Mouse (Mus musculus) intestine, postnatal 0 days (tissue): ENCODE results near the gene Oas1h. TPM values are rescaled to one million over a fixed set of nuclear protein-coding genes. Genes with fewer than 3 reads are reported as not detected.

ENCODE experiments used
- ATAC-seq: fragments of 200-750 bp; cut with Nextera tagmentation; 2 replicates; pipeline ENCODE4 v1.8.0; 2017; ENCODE audit warnings: mild to moderate bottlenecking, moderate TSS enrichment, moderate library complexity
- H3K27ac ChIP-seq: fragments of 300-500 bp; sonication (generic); 2 replicates; pipeline ENCODE4 v1.5.1; 2014; ENCODE audit warnings: mild to moderate bottlenecking, low read depth, low read length, moderate library complexity
- H3K27me3 ChIP-seq: fragments of 300-500 bp; sonication (generic); replicated peaks from 2 replicates; pipeline ENCODE4 v1.6.1; 2014; ENCODE audit warnings: low read length, mixed read lengths; ENCODE audit not compliant: control insufficient read depth, insufficient read depth
- H3K36me3 ChIP-seq: fragments of 300-500 bp; sonication (generic); 2 replicates; pipeline ENCODE4 v1.6.1; 2014; ENCODE audit warnings: mild to moderate bottlenecking, moderate library complexity; ENCODE audit not compliant: control insufficient read depth, insufficient read depth
- H3K4me1 ChIP-seq: fragments of 300-500 bp; sonication (generic); replicated peaks from 2 replicates; pipeline ENCODE4 v1.6.1; 2014; ENCODE audit warnings: antibody characterized with exemption, low read length, mixed read lengths; ENCODE audit not compliant: control insufficient read depth, insufficient read depth
- H3K4me2 ChIP-seq: fragments of 300-500 bp; sonication (generic); replicated peaks from 2 replicates; pipeline ENCODE4 v1.6.1; 2014; ENCODE audit warnings: low read depth, mild to moderate bottlenecking, moderate library complexity
- H3K4me3 ChIP-seq: fragments of 300-500 bp; sonication (generic); 2 replicates; pipeline ENCODE4 v1.5.1; 2014; ENCODE audit warnings: low read depth, low read length
- H3K9ac ChIP-seq: fragments of 300-500 bp; sonication (generic); 2 replicates; pipeline ENCODE4 v1.6.1; 2014; ENCODE audit warnings: mild to moderate bottlenecking, low read depth, low read length
- H3K9me3 ChIP-seq: fragments of 300-500 bp; sonication (generic); 2 replicates; pipeline ENCODE4 v1.6.1; 2016; ENCODE audit warnings: mixed run types; ENCODE audit not compliant: control insufficient read depth
- CTCF ChIP-seq: sonication (generic); IDR thresholded peaks from 2 replicates; pipeline ENCODE4 v1.5.1; 2016; ENCODE audit warnings: low read depth, mild to moderate bottlenecking, control low read depth, antibody characterized with exemption, moderate library complexity
- WGBS: fragments of 180-500 bp; shearing (Covaris S2); extraction: QIAGEN DNeasy Blood & Tissue Kit; methylation state at CpG from one replicate; pipeline ENCODE4 v1.1.7; 2014; 5-methylcytosine and 5-hydroxymethylcytosine counted together
- microRNA-seq: library from miRNA; unstranded; fragments of <30 nt; microRNA quantifications from one replicate; pipeline ENCODE4, GENCODE M21; 2016
- polyA plus RNA-seq: library from polyadenylated mRNA; unstranded; fragments of >200 nt; fragmentation: Nextera tagmentation; extraction: Ambion mirVana; gene quantifications from 2 replicates; pipeline ENCODE4 v1.2.1, GENCODE M21; 2015

The Oas1h gene
- polyA plus RNA-seq, 1 experiment from 2014 or later: not detected

- Histone ChIP-seq H3K9me3 (no peaks in the 10 kb centered on the region), H3K9ac (no peak overlapping the region), H3K4me3 (no peak overlapping the region), H3K27me3 (no peaks in the 10 kb centered on the region), H3K4me2 (no peak overlapping the region), H3K4me1 (no peaks in the 10 kb centered on the region), H3K27ac (no peak overlapping the region), H3K36me3 (no peaks in the 10 kb centered on the region)
- no peak for TF ChIP-seq CTCF
- ATAC-seq: no peak
- 90% methylated on average over 3 of the region's 3 CpGs for WGBS
Measured at GRCm38 (mm10) chr5:120920296-120920695, 59.1 kb downstream of the Oas1h start.

Small RNA genes within 50 kb of the gene (microRNA-seq; reads per million reads assigned to microRNA genes)
- not detected for gene Gm22907

Other genes starting within 250 kb of the Oas1h start
- gene Rita1, start 248.8 kb upstream of the Oas1h start, polyA plus RNA-seq: 6.1 and 7.5 TPM in 2 replicates
- 19.9 and 20.9 TPM in 2 replicates for gene Ddx54, start 248.7 kb upstream of the Oas1h start, polyA plus RNA-seq
- gene Cfap73, start 227.2 kb upstream of the Oas1h start, polyA plus RNA-seq: not detected in 2 replicates
- 3.0 and 5.1 TPM in 2 replicates for gene Rasal1, start 212.6 kb upstream of the Oas1h start, polyA plus RNA-seq
- gene Dtx1, start 149.5 kb upstream of the Oas1h start, polyA plus RNA-seq: 2.3 and 2.5 TPM in 2 replicates
- 0.23 and 0.41 TPM in 2 replicates for gene Oas2, start 111.6 kb upstream of the Oas1h start, polyA plus RNA-seq
- 0.66 and 0.78 TPM in 2 replicates for gene Oas3, start 83.8 kb upstream of the Oas1h start, polyA plus RNA-seq
- 0.10 TPM in 1 of 2 replicates, not detected in the other for gene Oas1e, start 65.9 kb upstream of the Oas1h start, polyA plus RNA-seq
- gene Oas1c, start 48.9 kb upstream of the Oas1h start, polyA plus RNA-seq: 1.0 and 1.2 TPM in 2 replicates
- not detected in 2 replicates for gene Oas1f, start 14.1 kb upstream of the Oas1h start, polyA plus RNA-seq
- 30.9 and 31.8 TPM in 2 replicates for gene Oas1g, start 26.2 kb downstream of the Oas1h start, polyA plus RNA-seq
- 65.4 and 65.6 TPM in 2 replicates for gene Oas1a, start 46.1 kb downstream of the Oas1h start, polyA plus RNA-seq
- gene Oas1d, start 53.1 kb downstream of the Oas1h start, polyA plus RNA-seq: 0.18 and 0.25 TPM in 2 replicates
- 0.48 and 0.77 TPM in 2 replicates for gene Rph3a, start 148.7 kb downstream of the Oas1h start, polyA plus RNA-seq